In genomic region chr3:127639875-127640761, GRCm38 (mm10) we compare ENCODE assay signal across 9 mouse cellular contexts. TPM values are rescaled to one million over a fixed set of nuclear protein-coding genes. Genes with fewer than 3 reads are reported as not detected.
DNase-seq lines count a peak whose midpoint lies in the region; ATAC-seq and TF ChIP-seq lines count a peak whose summit lies in the region.
"Had no signal": no experiment of that assay in that cellular context is flagged by ENCODE, and none has a peak within 500 bp of the region (broad histone marks: within the 10 kb centered on the region; RNA-seq: fewer than 3 reads in every experiment).

No protein-coding gene starts in this region.

- H3K27me3 ChIP-seq in heart, embryonic 15.5 days: peaks cover 93% of the 10 kb centered on the region
- peaks cover 55% of the 10 kb centered on the region for H3K27me3 ChIP-seq in midbrain, postnatal 0 days (ENCODE audit: insufficient read depth, low read length)

- no peaks in the 10 kb centered on the region for H3K36me3 ChIP-seq in heart, embryonic 15.5 days
- no peaks in the 10 kb centered on the region for H3K36me3 ChIP-seq in midbrain, postnatal 0 days (ENCODE audit: insufficient read depth, low read length)
- H3K36me3 ChIP-seq: liver, embryonic 13.5 days had no signal

- no peak overlapping the region for H3K4me3 ChIP-seq in left cerebral cortex, adult 2 months
- H3K4me3 ChIP-seq in bone marrow, adult 2 months (replicated peaks; ENCODE audit: control insufficient read depth, low read depth, low read length): no peak overlapping the region
- H3K4me3 ChIP-seq in heart, embryonic 15.5 days: no peak overlapping the region
- H3K4me3 ChIP-seq in midbrain, postnatal 0 days (ENCODE audit: low read depth, low read length): no peak overlapping the region
- H3K4me3 ChIP-seq: liver, embryonic 13.5 days had no signal

- no peak for DNase-seq in left cerebral cortex, adult 2 months (ENCODE audit: extremely low spot score in 1 of 2, low spot score in 2 of 2)
- DNase-seq in left cerebral cortex, postnatal 36 days (ENCODE audit: low spot score in 2 of 2): no peak
- DNase-seq in kidney, postnatal 25 days: peak; percentile 36 to 44
- peak; percentile 40 for DNase-seq in midbrain, postnatal 0 days (ENCODE audit: low spot score)
- no peak for DNase-seq in urinary bladder, adult 2 months (ENCODE audit: low spot score)
- no peak for DNase-seq in spleen, adult 18-20 months
- DNase-seq: liver, embryonic 13.5 days had no signal

- TF ChIP-seq POLR2A in bone marrow, adult 2 months (IDR thresholded peaks at IDR 0.05; ENCODE audit: borderline replicate concordance, control insufficient read depth, low read depth, low read length): 0 out of 2 replicates have a peak, but pooled peaks have one; percentile 9

- H3K4me1 ChIP-seq in bone marrow, adult 2 months (ENCODE audit: control insufficient read depth, insufficient read depth, low read length): no peaks in the 10 kb centered on the region
- peaks cover 14% of the 10 kb centered on the region for H3K4me1 ChIP-seq in heart, embryonic 15.5 days (replicated peaks)
- peaks cover 2% of the 10 kb centered on the region; the same call in 1 of the 2 replicates for H3K4me1 ChIP-seq in midbrain, postnatal 0 days (ENCODE audit: insufficient read depth, low read length)
- H3K4me1 ChIP-seq: liver, embryonic 13.5 days had no signal

- intact Hi-C loops in left cerebral cortex, adult 2 months (cut with DNase I): no loop called here
- intact Hi-C loops in left cerebral cortex, postnatal 36 days (cut with DNase I): no loop called here

- peak; percentile 43 for TF ChIP-seq CTCF in left cerebral cortex, adult 2 months (IDR thresholded peaks at IDR 0.05)
- peak; percentile 36; the same call in 1 of the 2 replicates for TF ChIP-seq CTCF in bone marrow, adult 2 months (IDR thresholded peaks at IDR 0.05; ENCODE audit: control insufficient read depth, insufficient read depth, low read length)
- peak; percentile 62 for TF ChIP-seq CTCF in midbrain, postnatal 0 days (IDR thresholded peaks at IDR 0.05)

- no peak for ATAC-seq in heart, embryonic 15.5 days (replicated peaks; ENCODE audit: insufficient number of reproducible peaks, insufficient read depth, low FRiP score, low read depth)
- ATAC-seq in midbrain, postnatal 0 days (ENCODE audit: low FRiP score): 0 out of 2 replicates have a peak, but pooled peaks have one; percentile 59

- no peaks in the 10 kb centered on the region for H3K9me3 ChIP-seq in heart, embryonic 15.5 days (replicated peaks)
- no peaks in the 10 kb centered on the region for H3K9me3 ChIP-seq in midbrain, postnatal 0 days (ENCODE audit: low read length)
- H3K9me3 ChIP-seq: liver, embryonic 13.5 days had no signal

- H3K9ac ChIP-seq in heart, embryonic 15.5 days: no peak overlapping the region
- no peak overlapping the region for H3K9ac ChIP-seq in midbrain, postnatal 0 days (replicated peaks; ENCODE audit: low read length, poor library complexity, severe bottlenecking)
- H3K9ac ChIP-seq: liver, embryonic 13.5 days had no signal

- WGBS in bone marrow, adult 2 months: 5% methylated on average over 36 of the region's 36 CpGs
- 3% methylated on average over 36 of the region's 36 CpGs for WGBS in heart, embryonic 15.5 days
- 3% methylated on average over 36 of the region's 36 CpGs for WGBS in midbrain, postnatal 0 days

- no peak overlapping the region for H3K27ac ChIP-seq in left cerebral cortex, adult 2 months
- no peak overlapping the region for H3K27ac ChIP-seq in bone marrow, adult 2 months (ENCODE audit: control insufficient read depth, insufficient read depth, low read depth, low read length, poor library complexity)
- H3K27ac ChIP-seq in heart, embryonic 15.5 days: no peak overlapping the region
- no peak overlapping the region for H3K27ac ChIP-seq in midbrain, postnatal 0 days (ENCODE audit: low read depth, low read length)
- H3K27ac ChIP-seq: liver, embryonic 13.5 days had no signal

- peak overlapping the region; percentile 48 for H3K4me2 ChIP-seq in heart, embryonic 15.5 days
- 0 out of 2 replicates have a peak overlapping the region, but pooled peaks have one; percentile 15 for H3K4me2 ChIP-seq in midbrain, postnatal 0 days (ENCODE audit: low read depth, low read length, poor library complexity, severe bottlenecking)
- H3K4me2 ChIP-seq: liver, embryonic 13.5 days had no signal

RNA-seq across cellular contexts. Expression of gene Neurog2, which starts 7.2 kb away (rescaled TPM):
- under 1 TPM; 0.25 to 0.65 TPM for total RNA-seq in left cerebral cortex, adult 2 months (2021)
- under 1 TPM; 0.34 to 0.79 TPM for total RNA-seq in left cerebral cortex, postnatal 36 days (2021)
- not detected in 2 replicates for polyA plus RNA-seq in bone marrow, adult 2 months (2011; ENCODE audit: insufficient read depth, insufficient read length, low replicate concordance, missing spikeins)
- not detected in 2 replicates for polyA plus RNA-seq in heart, embryonic 15.5 days (2015; fragmentation: Nextera tagmentation; extraction: Ambion mirVana)
- total RNA-seq in midbrain, postnatal 0 days (2014; rRNA removed): 0.99 and 2.3 TPM in 2 replicates
- 0.21 and 0.51 TPM in 2 replicates for polyA plus RNA-seq in midbrain, postnatal 0 days (2015; fragmentation: Nextera tagmentation; extraction: Ambion mirVana)
- polyA plus RNA-seq in urinary bladder, adult 2 months (2012; rRNA removed): not detected in 2 replicates
- polyA plus RNA-seq: liver, embryonic 13.5 days had no signal

Comparison
In these comparisons a context has a peak if more than half of its experiments do, and no peak if none do; other contexts are left out.
1. DNase-seq: peak in kidney, postnatal 25 days (2 of 2) and midbrain, postnatal 0 days (single experiment); none in left cerebral cortex, adult 2 months (0 of 2), left cerebral cortex, postnatal 36 days (0 of 2), urinary bladder, adult 2 months (single experiment) and spleen, adult 18-20 months (0 of 2).
2. Peak in every context shown above with its lines, with median percentiles within 50 percentile points of each other: CTCF ChIP-seq.